Mouse (Mus musculus): ENCODE data around the gene Agfg1.

Gene Agfg1

GRCm38 (mm10) chr1:82825783-82826182 is 13.5 kb upstream of the Agfg1 start:
- no peak for DNase-seq

GRCm38 (mm10) chr1:82826911-82827310 is 12.4 kb upstream of the Agfg1 start:
- DNase-seq: no peak

- DNase-seq: no peak
These were observed 8.5 kb upstream of the Agfg1 start for GRCm38 (mm10) chr1:82830771-82831170.

- DNase-seq: no peak
These were observed 7.6 kb upstream of the Agfg1 start for GRCm38 (mm10) chr1:82831547-82832240.

- peak in 1 of 2 experiments; percentile 22 for DNase-seq
These were observed 6.7 kb upstream of the Agfg1 start for GRCm38 (mm10) chr1:82832495-82833021.

GRCm38 (mm10) chr1:82833501-82833900 is 5.8 kb upstream of the Agfg1 start:
- DNase-seq: no peak

- DNase-seq: no peak
These were observed 4.7 kb upstream of the Agfg1 start for GRCm38 (mm10) chr1:82834572-82834971.

- DNase-seq: no peak
These were observed 2.7 kb upstream of the Agfg1 start for GRCm38 (mm10) chr1:82836342-82837217.

GRCm38 (mm10) chr1:82837579-82837978 is 1.7 kb upstream of the Agfg1 start:
- no peak for DNase-seq

- no peak for DNase-seq
These were observed 601 bp upstream of the Agfg1 start for GRCm38 (mm10) chr1:82838469-82839295.

GRCm38 (mm10) chr1:82839614-82840421 is 535 bp downstream of the Agfg1 start:
- peak; percentile 36 to 49 for DNase-seq

GRCm38 (mm10) chr1:82855729-82856128 is 16.4 kb downstream of the Agfg1 start:
- no peak for DNase-seq

GRCm38 (mm10) chr1:82858236-82858635 is 19.0 kb downstream of the Agfg1 start:
- DNase-seq: no peak

GRCm38 (mm10) chr1:82860391-82860790 is 21.1 kb downstream of the Agfg1 start:
- no peak for DNase-seq

- DNase-seq: no peak
These were observed 30.9 kb downstream of the Agfg1 start for GRCm38 (mm10) chr1:82870202-82870601.

GRCm38 (mm10) chr1:82879172-82879571 is 39.9 kb downstream of the Agfg1 start:
- DNase-seq: no peak

GRCm38 (mm10) chr1:82880196-82880595 is 40.9 kb downstream of the Agfg1 start:
- DNase-seq: no peak

- no peak for DNase-seq
These were observed 54.0 kb downstream of the Agfg1 start for GRCm38 (mm10) chr1:82893269-82893668.

- DNase-seq: peak in 1 of 2 experiments; percentile 27
These were observed 61.3 kb downstream of the Agfg1 start for GRCm38 (mm10) chr1:82900567-82900966.

- no peak for DNase-seq
These were observed 61.9 kb downstream of the Agfg1 start for GRCm38 (mm10) chr1:82901201-82901600.

GRCm38 (mm10) chr1:82905886-82906285 is 66.6 kb downstream of the Agfg1 start:
- DNase-seq: no peak

GRCm38 (mm10) chr1:82913025-82913424 is 73.7 kb downstream of the Agfg1 start, which contains the start of gene A030005L19Rik:
A030005L19Rik (plus strand) TSS chr1:82913325.
- no peak for DNase-seq
